Mouse (Mus musculus): ENCODE results near the gene Fbrsl1.
"Not testable (repeated sequence)": the region's sequence is repeated elsewhere in the genome, so short reads cannot be mapped to it uniquely, and the experiment has no call there.

Gene Fbrsl1

DNA sequence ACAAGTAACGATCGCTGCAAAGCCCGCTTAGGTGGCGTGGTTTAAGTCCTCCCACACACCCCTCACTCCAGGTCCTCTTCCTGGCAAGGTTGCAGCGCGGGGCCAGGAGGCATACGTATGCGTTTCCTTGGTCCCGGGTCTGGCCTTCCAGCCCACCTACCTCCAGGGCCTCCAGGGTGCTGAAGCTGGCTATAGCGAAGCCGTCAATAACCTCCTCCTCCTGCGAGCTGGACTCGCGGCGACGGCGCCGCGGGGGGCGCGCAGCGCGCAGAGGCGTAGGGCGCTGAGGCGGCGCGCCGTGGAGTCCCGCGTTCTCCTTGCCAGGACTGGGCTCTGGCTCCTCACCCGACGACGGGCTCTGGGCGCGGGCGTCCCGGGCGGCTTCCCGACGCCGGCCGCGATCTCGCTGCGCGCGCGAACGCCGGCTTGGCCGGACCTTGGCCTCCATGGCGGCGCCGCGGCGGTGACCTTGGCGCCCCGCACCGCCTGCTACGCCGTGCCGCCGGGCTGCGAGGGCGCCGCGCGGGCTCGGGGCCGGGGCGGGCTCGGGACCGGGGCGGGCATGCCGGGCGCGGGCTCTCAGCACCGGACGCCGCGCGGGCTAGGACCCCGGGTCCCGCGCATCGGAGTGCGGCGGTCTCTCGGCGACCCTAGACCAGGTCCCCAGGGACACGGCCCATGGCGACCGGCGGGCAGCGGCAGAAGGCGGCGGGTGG, 425 bp downstream of the Fbrsl1 start:
- DNase-seq, result peak; percentile 29

DNA sequence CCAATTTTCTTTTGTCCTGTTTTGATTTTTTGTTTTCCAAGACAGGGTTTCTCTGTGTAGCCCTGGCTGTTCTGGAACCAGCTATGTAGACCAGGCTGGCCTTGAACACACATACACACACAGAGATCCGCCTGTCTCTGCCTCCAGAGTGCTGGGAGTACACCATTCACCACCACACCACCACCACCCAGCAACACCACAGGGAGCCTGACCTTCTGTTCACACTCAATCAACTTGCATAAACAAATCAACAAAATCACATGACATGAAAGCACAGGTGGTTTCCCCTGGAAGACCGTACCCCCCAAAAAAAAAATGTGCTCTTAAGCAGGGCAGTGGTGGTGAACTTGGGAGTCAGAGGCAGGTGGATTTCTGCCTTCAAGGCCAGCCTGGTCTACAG, 3.8 kb downstream of the Fbrsl1 start:
- DNase-seq, result no peak

DNA sequence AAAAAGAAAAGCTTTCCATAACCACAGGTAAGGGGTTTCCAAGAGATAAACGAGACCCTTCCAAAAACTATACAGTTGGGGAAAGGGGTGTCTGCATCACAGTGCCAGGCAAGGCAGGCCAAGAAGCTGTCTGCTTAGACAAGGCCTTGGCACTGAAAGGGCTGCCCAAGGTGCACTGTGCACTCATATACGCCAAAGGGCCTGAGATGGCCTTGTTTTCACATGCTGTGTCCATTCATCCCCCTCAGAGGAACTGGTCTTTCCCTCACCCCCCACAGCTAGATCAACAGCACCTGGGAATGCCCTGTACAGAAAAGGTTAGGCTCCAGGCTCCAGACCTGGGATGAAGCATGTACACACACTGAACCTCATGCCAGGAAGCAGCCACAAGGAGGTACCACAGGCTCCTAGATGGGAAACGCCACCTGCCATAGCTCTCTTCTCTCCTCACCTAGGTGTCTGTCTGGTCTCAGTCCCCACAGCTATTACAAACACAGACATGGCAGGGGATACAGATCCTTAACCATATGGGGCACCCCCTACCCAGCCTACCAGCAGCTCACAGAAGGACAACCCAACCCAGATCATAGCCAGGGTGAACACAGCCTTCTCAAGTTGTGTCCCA, 5.2 kb downstream of the Fbrsl1 start:
- no peak for DNase-seq

DNA sequence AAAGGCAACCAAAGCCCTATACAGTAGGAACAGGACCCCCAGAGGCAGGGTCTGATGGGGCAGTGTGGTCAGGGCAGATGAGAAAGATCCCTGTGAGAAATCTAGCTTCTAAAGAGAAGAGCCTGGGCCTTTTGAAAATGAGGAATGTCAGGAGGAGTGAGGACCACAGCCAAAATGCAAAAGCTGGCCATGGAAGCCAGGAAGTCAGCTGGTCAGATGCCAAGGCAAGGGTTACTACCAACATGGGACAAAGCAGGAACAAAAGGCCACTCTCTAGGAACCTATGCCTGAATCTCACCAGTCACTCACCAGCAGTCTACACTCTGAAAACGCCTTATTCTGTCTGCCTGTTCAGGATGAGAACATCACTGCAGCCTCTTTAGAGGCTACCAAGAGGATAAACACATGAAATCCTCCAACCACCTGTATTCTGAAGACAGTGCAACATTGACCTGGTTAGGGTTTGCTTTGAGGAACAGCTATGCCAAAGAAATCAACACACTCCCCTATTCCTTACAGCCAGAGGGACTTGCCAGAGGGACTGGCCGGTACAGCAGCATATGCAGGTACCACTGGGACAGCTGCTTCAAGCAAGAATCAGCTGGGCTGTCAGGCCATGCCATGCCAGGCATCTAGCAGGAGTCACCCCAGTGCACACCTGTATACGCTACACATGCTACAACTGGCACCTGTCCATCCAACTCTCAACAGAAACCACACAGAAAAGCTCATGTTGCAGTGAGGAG, 8.6 kb downstream of the Fbrsl1 start:
- DNase-seq, result no peak

DNA sequence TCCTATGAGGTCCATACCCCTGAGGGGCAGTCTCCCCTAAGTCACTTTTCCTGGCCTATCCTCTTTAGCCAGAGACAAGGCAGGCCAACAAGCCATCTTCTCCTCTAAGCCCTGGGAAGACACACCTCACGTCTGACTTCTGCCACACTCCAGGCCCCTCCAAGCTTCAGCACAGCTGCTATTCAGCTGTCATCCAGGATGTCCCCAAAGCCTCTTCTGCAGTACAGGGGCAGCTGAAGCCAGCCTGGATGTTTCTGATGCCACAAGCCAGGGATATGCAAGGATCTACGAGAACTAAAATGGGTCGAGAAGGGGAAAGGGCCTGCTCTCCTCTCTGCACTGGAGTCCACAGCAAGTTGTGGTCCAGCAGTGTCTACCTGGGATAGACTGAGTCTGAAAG, 9.7 kb downstream of the Fbrsl1 start:
- DNase-seq, result no peak

DNA sequence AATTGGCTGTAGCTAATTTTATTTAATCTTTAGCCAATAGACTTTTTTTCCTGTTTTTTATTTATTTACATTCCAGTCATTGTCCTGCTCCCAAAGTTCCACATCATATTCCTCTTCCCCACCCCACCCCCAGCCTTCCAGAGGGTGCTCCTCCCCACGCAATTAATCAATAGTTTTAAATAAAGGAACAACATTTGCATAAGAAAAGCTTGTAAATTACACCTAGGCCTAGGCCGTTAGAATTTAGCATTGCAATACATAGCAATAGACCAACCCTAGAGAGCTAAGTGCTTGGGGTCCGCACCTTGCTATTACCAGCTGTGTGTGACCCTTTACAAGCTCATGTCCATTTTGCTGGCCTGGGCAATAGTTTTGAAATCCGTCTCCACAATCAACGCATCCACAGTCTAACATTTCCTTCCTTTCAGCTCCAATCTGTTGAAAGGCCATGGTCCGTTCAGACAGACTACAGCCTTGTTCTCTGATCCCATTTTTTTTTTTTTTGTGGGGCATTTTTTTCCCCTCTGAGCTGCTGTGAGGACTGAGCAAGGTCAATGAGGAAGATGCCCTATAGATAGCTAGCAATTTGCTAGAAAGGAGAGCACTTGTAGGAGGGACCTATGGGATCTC, 10.6 kb downstream of the Fbrsl1 start:
- no peak for DNase-seq

DNA sequence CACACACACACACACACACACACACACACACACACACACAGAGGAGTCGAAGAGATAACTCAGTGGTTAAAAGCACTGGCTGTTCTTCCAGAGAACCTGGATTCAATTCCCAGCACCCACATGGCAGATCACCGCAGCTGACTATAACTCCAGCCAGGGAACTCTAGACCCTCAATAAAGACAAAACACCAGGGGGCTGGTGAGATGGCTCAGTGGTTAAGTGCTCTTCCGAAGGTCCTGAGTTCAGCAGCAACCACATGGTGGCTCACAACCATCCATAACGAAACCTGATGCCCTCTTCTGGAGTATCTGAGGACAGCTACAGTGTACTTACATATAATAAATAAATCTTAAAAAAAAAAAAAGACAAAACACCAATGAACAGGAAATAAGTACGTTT, 12.1 kb downstream of the Fbrsl1 start:
- not testable (repeated sequence) for DNase-seq

DNA sequence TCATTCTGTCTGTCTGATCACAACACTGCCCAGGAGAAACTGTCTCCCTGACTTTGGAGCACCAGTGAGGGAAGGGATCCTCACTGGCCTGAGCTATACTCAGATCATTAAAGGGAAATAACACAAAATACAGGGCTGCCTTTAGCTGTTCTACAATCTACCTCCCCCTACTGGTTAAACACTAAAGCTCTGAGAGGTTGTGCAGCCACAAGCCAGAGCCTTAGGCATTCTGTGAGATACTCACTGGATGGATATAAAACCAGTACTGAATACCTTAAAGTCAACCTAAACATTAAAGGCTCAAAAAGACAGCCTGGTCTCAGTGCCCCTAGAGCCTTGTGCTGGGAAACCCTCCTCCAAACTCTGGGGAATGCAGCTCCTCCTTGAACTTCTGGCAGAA, 13.5 kb downstream of the Fbrsl1 start:
- no peak for DNase-seq

DNA sequence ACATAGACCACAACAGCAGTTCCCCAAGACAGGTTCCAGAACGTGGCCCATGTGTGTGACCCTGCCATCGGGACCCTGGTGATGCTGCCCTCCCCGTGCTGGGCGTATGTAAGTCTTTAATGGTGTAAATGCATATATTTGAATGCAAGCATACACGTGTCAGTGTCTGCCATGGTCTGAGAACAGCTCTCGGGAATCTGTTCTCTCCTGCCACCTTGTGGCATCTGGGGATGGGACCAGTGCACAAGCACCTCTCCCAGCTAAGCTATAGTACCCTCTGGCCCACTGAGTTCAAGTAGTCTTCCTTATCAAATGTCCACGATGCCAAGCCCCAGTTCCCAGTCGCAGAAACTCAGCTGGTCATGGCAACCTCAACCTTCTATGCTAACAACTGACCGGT, 19.3 kb downstream of the Fbrsl1 start:
- peak; percentile 54 for DNase-seq

DNA sequence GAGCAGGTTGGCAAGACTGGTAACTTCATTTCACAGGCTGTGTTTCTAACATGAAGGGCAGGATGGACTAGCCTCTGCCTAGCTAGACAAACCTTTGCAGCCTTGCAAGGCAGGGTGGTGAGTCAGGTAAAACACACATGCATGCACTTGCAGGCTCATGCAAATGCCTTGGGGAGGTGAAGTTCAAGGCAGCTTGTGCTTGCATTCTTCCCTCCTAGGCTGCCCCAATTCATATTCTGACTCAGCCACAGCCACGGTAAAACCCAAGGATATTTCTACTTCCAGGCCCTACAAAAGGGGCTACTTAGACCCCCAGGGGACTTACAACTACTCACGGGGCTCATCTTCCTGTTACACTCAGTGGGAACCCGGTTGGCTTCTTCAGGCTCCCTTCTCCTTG, 20.0 kb downstream of the Fbrsl1 start:
- DNase-seq, result no peak

DNA sequence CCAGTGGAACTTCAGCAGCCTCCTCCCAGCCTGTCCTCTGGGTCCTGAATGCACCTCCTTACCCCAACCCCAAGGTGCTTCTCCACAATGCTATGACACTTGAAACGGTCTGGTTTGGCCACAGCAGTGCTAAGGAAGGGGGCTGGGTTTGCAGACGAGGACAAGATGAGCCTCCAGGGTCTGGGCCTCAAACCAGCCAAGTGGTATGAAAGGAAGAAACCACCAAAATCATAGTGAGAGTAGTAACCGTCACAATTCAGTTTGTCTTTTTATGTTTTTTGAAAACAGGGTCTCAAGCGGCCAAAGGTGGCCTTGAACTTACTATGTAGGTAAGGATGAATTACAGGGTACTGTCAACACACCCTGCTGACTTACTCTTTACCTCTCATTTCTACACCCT, 23.1 kb downstream of the Fbrsl1 start:
- no peak for DNase-seq

DNA sequence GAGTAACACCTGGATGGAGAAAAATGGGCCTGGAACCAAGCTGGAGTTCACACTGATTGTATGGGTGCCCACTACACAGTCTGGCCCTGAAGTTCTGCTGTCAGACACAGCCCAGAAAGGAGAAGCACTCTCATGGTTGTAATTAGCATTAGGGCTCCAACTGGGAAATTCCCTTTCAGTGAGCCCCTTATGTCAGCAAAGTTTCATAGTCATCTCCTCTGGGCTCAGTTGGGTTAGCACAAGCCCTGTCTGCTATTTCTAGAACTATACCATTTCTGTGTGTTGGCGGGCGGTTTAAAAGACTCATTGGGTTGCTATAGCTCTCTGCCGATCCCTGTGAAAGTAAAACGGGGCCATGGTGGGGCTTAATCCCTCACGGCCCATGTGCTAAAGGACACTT, 24.1 kb downstream of the Fbrsl1 start:
- no peak for DNase-seq

DNA sequence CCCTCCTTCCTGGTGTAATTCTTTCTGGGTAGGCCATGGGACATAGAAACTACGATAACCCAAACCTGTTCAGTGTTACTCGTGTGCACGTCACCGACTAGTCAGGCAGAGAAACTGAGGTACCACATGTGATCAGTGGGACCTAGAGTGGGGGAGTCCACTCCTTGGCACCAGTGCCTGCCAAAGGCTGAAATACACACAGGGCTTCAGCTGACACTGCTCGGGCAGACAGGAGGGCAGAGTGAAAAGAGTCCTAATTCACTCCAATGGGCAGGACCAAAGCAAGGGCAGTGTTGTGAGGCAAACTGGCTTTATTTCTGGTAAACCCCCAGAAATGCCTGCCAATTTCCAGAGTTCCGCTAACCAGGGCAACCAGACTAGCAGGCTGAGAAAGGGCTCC, 26.9 kb downstream of the Fbrsl1 start:
- DNase-seq, result no peak

DNA sequence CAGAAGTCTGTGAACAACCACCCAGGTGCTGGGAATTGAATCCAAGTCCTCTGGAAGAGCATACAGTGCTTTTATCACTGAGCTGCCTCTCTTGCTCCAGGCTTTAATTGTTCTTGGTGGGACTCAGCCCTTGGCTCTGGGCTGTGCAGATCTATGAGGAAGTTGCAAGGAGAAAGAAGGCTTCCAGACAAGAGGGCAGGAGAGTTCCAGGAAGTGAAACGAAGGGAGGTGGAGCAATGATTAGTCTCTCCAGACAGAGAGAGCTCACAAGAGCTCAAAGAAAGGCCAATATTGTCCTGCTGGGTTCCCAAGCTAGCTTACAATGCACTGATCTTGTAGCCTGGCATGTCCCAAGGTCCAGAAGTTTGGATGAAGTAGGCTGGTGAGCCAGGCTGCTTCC, 27.4 kb downstream of the Fbrsl1 start:
- no peak for DNase-seq

DNA sequence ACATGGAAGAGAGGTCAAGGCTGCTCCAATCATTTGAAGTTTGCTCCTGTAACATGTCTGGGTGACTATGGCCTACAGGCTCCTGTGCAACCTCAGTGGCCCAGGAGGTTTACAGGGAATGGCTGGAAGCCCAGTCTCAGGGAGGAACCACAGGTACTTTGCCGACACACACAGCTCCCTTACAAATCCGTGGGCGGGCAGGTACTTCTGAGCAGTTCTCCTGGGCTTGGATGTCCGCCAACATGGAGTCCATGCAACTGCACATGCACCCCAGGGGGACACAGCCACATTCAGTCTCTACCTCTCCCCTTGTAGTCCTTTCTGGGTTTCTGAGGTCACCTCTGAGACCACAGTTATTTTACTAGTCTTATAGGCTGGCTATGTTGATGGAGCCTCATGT, 28.1 kb downstream of the Fbrsl1 start:
- no peak for DNase-seq

DNA sequence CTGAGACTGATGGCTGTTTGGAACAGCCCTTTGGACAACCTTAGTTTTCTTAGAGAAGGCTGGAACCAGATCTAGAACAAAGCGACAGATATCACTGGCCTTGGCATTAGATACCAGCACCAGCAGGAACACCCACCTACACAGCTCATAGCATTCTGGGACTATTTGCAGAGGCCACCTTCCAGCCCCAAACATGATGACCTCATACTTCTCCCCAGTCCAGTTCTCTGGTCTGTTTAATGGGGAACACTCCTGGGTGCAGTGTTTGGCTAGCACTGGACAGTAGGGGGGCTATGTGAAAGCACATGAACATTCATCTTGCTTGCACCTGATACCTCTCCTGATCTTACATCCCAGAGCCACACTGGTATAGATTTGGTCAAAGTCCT, 29.8 kb downstream of the Fbrsl1 start:
- no peak for DNase-seq

DNA sequence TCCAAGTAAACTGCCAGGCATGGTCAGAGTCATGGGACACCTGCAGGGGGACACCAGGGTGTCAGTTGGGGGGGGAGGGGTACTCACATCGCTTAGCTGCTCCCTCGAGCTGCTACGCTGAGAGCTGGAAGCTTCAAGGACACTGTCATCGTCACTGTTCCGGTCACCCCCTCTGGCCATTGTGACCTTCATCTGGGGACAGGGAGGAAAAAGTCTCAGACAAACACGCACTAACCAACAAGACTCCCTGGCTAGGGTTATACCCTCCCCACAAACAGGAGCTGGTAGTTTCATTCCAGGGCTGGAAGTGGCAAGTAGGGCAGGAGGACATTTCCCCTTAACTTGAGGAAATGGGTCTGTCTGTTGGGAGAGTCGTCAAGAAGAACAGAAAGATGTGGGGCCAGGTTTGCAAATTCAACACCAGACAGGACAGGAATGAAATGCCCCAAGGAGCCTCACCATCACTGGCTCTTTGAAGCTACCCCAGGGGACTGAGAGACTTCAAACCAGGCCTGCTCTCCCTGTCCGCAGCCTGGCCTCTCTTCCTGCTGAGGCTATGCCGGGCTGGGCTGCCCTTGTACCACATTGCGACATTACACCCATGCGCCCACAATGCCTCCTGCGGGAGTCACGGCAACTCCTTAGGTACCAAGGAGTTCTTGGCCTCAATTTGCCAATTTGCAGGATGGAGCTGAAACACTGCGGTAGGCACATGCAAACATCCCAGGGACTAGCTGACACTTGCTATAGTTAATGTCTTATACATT, 30.4 kb downstream of the Fbrsl1 start:
- DNase-seq, result no peak

DNA sequence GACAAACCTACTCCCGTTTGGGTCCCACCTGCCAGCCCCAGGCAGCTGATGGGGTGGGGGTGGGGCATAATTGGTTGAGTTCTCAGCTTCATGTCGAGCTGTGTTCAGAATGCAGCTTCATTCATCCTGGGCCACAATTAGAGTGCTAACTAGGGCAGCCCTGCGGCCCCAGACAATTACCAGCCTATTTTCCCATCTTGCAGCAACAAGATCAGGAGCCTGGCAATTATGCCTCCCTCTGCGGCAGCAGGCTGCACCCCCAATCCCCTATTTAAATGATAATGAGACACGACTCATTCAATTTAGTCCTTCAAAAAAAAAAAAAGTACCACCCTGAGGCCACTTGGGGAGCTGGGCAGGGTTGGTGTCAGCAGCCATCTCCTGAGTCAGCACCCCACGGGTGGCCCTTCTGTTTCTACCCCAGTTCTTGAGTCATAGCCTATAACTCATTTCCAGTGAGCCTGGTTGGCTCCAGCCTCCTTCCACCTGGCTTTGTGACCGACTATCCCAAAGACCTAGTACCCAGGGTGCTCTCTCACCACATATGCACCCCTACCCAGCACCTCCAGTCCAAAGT, 31.4 kb downstream of the Fbrsl1 start:
- DNase-seq, result peak; percentile 63

DNA sequence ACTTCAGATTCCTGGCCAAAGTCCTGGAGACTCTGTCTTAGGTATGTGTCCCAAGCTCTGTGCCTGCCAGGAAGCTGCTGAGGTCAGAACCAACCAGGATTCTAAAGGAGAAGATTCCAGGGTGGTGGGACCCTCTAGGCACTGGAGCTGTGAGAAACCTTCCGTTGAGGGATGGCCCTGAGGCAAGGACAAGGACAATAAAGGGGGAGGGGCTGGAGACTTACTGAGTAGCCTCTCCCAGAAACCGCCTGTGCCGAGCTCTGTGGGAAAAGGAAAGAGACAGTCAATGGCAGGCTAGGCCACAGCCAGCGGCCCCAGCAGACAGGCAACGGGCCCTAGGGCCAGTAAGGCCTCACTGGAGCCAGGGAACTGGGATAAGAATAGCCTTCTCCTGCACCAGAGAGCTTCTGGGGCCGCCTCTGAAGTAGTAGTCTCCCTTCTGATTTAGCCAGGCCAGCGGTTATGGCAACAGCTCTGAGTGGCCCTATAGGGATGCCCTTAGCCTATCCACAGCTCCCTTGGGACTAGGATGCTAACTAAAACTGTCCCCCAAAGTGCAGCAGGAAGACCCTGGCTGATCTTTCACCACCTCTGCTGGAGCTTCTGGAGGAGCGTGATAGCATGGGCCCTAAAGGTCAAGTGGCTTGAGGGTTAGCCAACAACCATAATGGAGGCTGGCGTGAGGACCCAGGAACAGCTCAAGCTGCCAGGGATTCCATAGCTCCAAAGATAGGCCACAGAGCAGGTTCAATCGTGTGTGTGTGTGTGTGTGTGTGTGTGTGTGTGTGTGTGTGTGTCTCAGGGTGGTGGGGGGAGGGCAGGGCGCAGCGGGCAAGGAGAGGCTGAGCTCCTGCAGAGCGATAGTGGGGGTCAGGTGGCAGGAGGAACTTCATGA, 32.2 kb downstream of the Fbrsl1 start:
- no peak for DNase-seq

DNA sequence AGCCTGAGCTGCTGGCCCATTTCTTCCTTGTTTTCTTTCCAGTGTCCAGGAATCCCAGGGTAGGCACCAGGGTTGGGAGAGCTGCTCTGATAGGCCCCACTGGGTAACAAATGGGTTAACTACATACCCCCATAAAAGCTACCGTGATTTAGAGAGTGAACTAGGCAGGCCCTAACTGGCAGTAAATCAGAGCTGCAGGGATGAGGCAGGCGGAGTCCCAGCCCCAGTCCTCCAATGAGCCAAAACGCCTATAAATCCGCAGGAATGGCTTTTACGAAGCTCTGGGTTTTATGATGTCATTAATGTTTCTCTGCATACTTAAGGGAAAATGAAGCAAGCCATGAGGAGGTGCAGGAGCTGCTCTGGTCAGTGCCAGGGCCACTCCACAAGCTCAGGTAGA, 33.3 kb downstream of the Fbrsl1 start:
- DNase-seq, result no peak

DNA sequence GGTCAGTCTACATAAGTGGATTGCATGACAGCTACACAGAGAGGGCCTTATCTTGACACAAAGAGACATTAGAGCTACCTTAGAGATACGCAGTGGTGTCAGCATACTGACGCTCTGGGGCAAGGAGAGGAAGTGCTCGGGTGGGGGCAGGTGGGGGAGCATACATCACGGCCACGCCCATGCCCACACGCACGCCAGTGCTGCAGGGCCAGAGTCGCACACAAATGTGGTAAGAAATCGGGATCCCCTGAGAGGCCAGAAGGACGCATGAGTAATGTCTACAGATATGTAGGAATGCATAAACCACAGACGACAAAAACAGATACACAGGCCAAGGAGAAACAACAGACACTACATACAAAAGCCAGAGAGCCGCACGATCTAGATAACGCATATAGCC, 35.3 kb downstream of the Fbrsl1 start:
- no peak for DNase-seq

DNA sequence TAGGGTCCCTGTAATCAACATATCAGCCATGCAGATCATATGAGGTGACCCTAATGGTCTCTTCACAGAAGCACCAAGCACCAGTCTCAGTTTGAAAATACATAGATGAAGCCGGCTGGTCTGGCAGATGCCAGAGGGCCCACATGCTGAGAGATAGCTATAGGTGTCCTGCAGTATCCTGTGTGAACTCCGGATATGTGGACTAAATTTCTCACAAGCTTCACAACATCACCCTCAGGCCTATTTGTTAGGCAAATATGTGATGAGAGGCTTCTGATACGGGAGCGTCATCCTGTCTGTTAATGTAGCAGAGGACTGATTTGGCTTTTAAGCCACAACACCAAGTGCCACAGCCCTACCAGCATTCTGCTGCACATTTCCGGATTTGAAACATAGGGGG, 37.9 kb downstream of the Fbrsl1 start:
- DNase-seq, result no peak

Measured in right cerebral cortex, adult 18-20 months (tissue).